Mouse (Mus musculus) thymus, postnatal 0 days (tissue): Measurements from ENCODE around the gene Sirt6. TPM values are rescaled to one million over a fixed set of nuclear protein-coding genes. Genes with fewer than 3 reads are reported as not detected.
"Not testable (repeated sequence)": the region's sequence is repeated elsewhere in the genome, so short reads cannot be mapped to it uniquely, and the experiment has no call there.

Experiments
- DNase-seq: peaks from one replicate; pipeline ENCODE4 v3.0.0-alpha.2; 2015; ENCODE audit warnings: low spot score
- polyA plus RNA-seq: library from polyadenylated mRNA; unstranded; fragments of >200 nt; fragmentation: Nextera tagmentation; extraction: Ambion mirVana; gene quantifications from 2 replicates; pipeline ENCODE4 v1.2.1, GENCODE M21; 2015

Sirt6 gene
- 26.7 and 31.3 TPM in 2 replicates for polyA plus RNA-seq

DNA sequence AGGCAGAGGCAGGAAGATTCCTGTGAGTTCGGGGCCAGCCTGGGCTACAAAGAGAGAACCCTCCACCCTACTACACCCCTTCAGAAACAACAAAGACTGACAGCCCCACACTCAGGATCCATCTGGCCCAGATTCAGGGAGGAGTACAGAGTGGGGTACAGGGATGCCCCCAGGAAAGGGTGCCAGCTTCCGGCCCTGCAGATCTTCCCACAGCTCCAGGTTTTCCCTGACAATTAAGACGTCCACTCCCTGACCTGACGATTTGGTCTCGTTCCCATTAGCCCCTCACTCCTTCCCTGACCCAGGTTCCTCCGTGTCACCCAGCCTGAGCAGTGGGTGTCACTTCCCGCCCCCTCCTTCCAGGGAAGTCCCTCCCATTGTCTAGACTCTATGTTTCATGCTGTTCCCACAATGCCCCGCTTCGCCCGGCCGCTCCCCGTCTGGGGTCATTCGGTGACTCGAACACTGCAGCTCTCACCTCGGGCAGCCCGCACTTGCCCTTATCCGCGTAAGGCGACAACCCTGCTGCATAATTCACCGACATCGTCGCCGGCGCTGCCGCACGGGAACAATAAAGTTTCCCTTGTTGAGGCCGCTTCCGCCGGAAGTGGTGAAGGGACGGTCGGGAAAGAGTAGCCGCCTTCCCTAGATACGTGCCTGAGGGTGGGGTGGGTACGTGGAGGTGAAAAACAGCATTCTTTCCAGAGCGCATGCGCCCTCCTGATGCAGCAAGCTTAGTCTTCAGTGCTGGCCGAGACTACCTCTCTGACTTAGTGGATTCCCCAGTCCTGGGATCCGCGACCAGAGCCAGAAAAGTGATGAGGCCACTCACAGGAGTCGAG lies at the start of gene Sirt6:
Gene Sirt6, minus strand, starts transcription at position 804 of the 842 bp plus-strand sequence.
- DNase-seq: peak; percentile 97

DNA sequence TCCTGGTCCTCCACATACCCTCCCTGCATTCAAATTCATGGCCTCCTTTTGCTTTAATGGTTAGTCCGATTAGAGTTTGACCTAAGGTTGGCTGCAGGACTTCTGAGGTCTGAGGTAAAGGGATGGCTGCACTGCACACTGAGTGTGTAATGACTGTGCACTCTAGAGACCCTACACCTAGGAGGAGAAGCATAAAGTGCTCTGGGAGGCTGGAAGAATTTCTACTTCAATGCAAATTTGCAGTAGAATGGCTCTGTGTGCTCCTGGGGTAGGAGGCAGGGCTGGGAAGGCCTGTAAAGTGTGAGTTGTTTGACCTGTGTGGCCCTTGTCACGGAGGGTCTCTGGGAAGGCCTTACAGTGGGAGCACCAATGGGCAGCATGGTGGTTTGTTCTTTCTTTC lies 28.6 kb upstream of the Sirt6 start:
- DNase-seq: no peak

DNA sequence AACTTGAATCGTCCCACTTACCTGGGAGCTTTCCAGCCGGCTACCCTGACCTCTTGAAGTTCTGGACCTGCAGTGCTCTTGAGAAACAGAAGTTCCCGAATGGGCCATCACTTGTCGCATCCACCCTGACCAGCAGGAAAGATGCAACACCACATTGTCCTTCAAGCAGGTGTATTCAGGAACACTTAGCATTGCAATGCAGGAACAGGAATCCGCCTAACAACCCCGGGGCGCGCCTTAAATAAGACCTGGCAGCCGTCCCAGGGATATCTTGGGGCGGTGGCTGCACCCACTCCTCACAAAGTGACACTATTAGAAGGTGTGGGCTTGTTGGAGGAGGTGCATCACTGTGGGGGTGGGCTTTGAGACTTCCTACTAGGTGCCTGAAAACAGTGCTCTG lies 27.6 kb upstream of the Sirt6 start:
- DNase-seq: no peak

DNA sequence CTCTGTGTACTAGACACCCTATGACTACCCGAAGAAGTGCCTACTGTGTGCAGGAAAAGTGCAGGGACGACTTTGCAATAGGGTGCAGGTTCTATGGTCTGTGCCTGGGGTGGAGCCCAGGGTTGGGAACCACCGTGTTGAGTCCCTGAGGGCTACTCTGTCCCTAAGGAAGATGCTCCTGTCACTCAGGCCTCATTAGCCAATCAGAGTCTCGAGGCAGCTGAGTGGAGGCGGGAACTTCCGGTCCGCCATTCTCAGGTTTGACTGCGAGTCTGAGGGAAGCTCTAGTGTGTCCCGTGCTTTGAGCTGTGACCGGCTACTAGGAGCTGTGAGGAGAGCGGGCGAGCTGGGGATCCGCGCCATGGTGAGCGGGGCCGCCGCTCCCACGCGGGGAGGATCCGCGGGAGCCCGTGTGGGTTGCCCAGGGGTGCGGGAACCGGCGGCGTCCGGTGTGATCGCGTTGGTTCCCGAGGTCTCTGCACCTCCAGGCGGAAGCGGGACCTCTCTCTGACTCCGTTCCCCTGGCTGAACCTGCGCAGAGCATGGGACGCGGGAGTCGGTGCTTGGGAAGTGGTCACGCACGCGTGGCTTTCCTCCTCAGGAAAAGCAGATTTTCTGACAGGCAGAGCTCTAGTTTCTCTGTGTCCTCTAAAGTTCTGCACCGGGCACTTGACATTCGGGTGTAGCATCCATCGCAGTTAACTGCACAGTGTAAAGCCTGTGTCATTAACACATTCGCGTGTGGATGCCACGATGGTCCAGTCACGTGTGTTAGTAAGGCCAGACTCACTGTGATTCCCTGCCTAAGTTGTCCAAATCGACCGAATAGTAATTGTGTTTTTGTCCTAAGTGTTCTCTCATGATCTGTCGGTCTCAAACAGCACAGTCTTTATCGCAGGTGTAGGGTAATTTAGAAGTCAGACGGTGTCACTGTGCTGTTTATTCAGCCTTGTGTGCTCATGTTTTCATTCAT lies 21.5 kb upstream of the Sirt6 start, which contains the start of gene Gm10778:
Gene Gm10778, plus strand, starts transcription at position 257 of the 973 bp plus-strand sequence.
- DNase-seq: peak; percentile 90

DNA sequence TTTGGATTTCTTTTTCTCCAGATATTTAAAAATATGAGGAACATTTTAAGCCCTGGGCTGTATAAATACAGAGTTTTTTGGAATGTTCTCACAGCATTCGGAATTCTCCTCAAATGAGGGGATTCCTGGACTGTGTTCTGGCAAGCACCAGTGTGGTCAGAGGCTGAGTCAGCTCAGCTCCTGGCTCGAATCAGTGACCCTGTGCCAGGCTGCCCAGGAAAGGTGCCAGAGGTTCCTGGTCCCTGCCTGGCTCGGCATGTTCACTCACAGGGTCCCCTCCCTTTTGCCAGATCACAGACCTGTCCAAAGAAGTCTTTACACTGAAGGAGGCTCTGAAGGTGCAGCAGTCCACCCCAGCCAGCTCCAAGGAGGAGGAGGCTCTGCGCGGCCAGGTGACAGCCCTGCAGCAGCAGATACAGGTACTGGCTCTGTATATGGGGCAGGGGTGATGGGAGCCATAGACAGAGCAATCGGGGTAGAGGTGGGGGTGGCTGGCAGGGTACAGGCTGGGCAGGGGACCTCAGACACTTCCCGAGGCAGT lies 18.5 kb upstream of the Sirt6 start:
- DNase-seq: no peak

DNA sequence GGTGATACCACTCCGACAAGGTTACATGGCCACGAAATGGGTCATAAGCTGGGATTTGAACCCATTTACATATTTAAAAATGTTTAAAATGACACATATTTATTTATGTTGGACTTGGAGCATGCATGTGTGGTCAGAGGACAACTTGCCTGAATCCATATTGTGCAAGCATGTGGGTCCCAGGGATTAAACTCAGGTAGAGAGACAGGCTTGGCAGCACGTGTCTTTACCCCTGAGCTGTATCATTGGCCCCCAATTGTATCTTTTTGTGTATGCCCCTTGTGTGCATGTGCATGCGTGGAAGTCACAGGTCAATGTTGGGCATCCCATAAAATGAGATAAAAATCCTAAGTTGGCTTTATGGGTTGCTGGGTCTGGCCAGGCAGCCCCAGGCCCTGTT lies 17.8 kb upstream of the Sirt6 start:
- DNase-seq: no peak

DNA sequence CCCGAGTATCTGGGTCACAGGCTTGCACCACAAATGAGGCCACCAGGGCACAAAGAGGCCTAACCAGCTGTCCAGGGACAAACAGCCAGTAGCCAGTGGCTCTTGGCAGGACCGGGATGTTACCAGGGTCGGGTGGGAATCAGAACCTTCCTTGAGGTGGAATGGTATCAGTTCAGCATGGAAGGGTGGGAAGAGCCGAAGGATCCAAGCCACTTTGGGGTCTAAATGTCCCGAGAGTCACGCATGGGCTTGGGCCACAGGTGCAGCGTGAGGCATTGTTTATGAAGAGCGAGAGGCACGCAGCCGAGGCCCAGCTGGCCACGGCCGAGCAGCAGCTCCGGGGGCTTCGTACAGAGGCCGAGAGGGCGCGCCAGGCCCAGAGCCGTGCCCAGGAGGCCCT lies 17.1 kb upstream of the Sirt6 start:
- DNase-seq: no peak

DNA sequence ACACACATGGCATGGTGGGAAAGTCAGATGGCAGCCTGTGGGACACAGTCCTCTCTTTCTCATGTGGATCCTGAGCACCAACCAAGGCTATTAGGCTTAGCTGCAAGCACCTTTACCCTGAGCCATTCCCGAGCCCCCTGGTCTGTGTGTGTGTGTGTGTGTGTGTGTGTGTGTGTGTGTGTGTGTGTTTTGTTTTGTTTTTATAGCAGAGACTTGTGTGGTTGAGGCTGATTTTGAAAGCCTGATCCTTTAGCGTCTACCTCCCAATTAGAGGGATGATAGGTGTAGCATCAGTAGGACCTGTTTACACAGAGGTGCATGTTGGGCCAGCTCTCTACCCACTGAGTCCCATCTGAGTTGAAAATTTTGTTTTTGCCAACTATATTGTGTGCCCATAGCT lies 16.6 kb upstream of the Sirt6 start:
- DNase-seq: no peak

DNA sequence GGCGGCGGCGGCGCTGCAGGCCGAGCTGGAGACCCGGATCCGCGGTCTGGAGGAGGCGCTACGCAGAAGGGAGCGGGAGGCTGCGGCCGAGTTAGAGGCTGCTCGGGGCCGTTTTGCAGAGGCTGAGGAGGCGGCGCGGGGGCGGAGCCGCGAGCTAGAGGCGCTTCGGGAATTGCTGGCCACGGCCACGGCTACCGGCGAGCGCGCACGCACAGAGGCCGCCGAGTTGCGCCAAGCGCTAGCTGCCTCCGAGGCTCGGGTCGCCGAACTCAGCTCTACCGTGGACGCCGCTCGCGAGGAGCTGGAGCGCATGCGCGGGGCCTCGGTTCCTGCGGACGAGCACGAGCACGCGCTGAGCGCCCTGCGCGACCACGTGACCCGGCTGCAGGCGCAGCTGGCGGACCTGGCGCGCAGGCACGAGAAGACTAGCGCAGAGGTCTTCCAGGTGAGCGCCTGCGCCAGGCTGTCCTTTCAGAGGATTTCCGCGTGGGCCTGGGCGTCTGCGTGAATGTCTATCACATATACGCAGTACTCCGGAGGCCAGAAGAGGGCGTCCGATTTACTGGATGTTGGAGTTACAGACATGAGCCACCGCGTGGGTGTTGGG lies 16.0 kb upstream of the Sirt6 start:
- peak; percentile 97 for DNase-seq

DNA sequence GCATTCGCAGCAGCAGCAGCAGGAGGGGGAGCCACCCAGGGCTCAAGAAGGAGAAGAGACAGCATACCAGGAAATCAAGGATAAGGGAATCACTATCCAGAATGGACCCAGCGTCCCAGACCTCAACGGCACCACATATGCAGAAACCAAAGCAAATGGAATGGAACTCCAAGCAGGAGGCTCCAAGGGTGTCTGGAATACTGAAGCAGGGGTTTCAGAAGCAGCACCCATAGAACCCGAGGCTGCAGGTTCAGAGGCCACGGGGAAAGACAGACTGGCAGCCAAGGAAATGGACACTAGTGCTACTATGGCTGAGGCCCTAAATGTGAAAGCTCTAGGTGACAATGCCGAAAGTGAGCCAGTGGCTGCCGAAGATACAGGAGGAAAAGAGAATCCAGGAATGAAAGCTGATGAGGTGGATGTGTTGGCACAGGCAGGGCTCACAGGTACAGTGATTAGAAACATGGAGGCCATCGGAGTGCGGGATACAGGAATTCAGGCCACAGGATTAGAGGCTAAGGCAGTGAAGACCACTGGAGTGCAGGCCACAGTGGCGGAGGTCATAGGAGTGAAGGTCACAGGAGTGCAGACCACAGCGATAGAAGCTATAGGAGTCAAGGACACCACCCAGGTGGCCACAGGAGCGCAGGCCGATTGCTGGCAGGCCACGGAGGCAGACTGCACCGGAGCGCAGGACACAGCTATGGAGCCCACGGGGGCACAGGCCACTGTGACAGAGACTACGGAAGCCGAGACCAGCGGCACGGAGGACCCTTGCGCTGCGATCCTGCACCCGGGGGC lies 15.3 kb upstream of the Sirt6 start:
- no peak for DNase-seq

DNA sequence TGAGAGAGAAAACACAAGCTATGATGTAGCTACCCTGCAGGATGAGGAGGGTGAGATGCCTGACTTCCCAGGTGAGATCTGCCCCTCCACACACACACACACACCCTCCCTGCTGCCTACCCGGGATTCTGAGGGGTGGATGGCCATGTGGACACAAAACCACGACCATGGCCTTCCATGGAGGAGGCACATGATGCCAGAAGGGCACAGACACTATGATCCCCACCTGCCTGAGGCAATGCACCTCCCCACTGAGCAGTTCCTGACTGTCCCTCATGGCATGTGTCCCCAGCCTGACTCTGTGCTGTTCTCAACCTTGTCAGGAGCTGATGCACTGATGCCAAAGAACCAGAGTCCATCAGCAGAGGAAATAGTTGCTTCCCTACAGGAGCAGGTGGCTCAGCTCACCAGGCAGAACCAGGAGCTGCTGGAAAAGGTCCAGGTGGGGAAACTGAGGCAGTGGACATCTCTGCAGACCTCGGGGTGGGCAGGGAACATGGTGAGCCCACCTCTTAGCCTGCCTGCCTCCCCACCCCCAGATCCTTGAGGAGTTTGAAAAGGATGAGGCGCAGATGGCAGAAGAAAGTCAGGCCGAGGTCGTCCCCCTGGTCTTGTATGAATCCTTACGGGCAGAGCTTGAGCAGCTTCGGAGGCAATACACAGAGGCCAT lies 14.5 kb upstream of the Sirt6 start:
- DNase-seq: no peak

DNA sequence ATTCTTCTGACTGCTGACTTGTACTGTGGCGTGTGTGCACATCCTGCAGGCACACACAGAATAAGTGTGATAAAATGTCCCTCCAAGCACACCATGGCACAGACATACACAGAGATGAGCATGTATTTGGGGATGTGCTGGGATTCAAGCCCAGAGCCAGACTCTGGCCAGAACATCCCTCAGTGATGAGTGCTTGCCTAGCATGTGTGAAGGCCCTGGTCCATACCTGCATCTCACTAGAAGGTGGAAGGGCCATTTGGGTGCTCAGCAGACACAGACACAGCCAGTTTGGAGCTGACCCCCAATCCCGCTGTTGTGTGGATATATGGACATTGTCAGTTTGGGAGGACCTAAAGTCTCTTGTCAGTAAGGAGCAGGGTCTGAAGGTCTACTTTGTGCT lies 14.0 kb upstream of the Sirt6 start:
- DNase-seq: no peak

DNA sequence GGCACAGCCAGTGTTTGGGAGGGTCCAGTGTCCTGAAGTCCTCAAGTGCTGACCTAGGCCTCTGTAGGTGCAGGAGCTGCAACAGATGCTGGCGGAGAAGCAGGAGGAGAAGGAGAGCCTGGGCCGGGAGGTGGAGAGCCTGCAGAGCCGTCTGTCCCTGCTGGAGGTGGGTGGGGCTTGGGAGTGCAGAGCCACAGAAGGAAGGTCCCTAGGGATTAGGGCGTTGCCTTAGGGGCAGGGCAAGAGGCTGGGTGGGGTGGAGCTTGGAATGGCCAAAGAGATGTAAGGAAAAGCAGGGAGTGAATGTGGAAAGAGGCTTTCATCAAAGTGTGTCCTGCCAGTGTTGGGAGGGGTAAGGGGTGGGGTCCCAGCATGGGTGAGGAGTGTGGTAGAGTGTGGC lies 13.2 kb upstream of the Sirt6 start:
- not testable (repeated sequence) for DNase-seq

DNA sequence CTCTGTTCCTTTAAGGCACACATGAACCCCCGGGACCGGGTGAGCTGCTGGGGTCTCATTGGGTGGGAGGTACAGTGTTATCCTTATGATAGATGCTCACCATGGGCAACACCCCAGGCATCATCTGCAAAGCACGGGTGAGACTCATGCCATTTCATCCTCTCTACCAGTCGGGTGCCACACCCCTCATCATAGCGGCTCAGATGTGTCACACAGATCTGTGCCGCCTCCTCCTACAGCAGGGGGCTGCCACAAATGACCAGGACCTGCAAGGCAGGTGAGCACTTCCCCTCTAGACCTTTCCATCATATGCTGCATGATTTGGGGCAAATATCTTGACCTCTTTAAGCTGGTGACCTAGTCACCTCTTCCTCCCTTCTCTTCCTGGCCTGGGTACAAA lies 10.5 kb upstream of the Sirt6 start:
- DNase-seq: no peak

DNA sequence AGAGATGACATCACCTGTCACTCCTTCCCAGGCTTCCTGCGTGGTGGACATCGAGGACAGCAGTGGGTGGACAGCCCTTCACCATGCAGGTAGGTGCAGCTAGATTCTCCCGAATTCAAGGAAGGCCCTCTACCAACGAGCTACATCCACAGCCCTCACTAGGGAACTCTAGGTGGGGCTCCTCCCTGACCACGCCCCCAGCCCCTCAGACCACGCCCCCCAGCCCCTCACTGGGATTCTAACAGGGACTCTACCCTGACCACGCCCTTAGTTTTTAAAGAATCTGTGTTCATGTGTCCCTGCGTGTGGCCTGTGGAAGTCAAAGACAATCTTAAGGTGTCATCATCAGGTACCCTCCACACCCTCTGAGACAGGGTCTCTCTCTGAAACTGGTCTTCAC lies 8.7 kb upstream of the Sirt6 start:
- no peak for DNase-seq

DNA sequence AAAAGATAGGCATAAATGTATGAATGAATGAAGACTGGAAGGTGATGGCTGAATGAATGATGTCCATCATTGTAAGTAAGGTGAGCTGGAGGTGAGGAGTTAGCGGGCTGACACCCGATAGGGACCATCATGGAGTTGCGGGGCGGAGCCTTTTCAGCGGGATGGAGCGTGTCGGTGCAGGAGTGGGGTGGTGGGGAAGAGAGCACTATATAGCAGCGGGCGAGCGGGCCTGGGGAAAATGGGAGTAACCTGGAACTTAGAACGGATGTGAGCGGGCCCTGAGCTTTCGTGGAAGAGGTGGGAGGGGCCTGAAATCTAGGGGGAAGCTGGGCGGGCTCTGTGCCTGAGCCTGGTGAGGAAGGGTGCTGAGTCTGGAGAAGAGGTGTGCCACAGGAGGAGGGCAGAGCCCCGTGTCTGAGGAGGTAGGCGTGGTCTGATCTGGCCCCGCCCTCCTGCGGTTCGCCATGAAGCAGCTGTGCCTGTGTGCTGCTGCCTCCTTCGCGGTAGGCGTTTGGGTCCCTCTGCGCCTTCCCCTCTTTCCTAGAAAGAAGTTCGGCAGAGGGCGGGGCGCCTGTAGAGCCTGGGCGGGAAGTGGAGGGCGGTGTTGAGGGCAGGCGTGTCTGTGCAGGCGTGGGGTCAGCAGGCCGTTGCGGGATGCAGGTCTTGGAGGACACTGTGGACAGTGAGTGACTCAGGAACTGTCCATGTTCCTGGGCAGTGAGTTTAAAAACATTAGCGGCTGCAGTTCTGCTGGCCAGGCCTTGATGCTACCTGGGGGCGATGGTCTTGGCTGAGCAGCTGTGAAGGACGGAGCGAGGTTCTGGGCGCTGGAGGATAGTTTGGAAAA lies 5.9 kb upstream of the Sirt6 start:
- DNase-seq: peak; percentile 94

DNA sequence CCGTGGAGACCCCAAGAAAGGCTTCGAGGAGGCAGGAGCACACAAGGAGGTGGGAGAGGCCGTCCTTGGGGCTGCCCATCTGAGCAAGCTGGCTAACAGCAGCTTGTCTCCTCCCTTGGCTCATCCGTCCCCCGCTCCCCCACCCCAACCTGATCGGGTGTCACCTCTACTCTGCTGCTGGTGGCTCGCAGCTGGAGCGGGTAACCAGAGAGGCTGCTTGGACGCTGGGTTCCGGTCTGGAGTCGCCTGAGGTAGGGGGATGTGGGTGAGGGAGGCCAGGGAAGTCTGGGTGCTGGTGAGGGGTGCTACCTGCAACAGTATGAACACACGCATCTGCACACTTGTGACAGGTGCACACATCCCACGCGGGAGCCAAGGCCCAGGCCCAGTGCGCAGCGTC lies 793 bp upstream of the Sirt6 start, which contains the start of gene Ankrd24:
Gene Ankrd24, plus strand, starts transcription at position 151 of the 400 bp plus-strand sequence.
- no peak for DNase-seq

DNA sequence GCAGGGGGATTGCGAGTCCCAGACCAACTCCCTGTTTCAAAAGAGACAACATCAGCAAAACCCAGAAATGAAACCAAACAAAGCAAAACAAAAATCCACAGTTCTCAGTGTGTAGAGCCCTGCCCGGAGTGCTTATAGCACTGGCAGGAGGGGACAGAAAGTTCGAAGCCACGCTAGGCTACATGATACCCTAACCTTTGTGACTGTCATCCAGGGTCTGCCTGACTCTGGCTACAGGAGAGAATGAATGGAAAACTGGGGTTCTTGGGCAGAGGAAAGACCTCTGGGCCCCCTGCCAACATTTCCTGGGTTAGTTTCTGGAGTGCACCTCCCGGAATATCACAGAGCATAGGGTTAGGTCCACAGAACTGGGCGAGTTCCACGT lies 231 bp upstream of the Sirt6 start:
- DNase-seq: no peak
